Mouse (Mus musculus): ENCODE results near the gene Etl4.
"Not testable (repeated sequence)": the region's sequence is repeated elsewhere in the genome, so short reads cannot be mapped to it uniquely, and the experiment has no call there.

The Etl4 gene

GRCm38 (mm10) chr2:20302517-20302916, 392.9 kb downstream of the Etl4 start:
- no peak for DNase-seq (ENCODE audit: low spot score)

DNA sequence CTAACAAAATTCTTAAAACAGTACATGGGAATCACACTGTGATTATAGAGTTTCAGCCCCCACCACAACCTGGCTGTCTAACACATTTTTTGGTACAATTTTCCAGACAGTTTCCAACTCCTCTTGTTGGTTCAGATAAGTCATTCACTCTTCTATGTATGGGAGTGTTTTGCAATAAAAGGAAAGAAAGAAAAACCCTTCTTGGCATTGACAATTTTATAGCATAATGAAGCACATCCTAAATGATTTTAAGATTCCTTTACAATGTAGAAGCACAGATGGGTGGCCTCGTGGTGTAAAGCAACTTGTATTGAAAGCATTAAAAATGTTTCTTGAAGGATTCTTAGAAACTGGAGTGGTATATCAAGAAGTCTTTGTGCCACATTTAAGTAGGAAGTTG, 415.4 kb downstream of the Etl4 start:
- no peak for DNase-seq (ENCODE audit: low spot score)

DNA sequence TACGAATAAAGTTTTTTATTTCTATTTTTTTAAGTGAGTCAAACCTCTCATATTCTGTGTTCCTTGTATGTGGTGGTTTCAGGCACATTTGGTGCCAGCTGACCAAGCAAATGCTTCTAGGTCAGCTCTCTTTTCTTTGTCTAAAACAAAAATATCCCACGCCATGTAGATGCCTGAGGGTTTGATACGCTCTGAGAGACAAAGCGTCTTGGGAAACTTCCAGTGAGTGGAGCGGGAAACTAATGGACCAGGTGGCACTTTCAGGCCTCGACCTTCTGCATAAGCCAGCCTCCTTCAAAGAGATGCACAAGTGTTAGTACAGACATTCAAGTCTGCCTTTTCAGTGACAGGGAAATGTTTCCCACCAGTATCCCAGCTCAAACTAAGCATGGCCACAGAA, 426.6 kb downstream of the Etl4 start:
- no peak for DNase-seq (ENCODE audit: low spot score)

DNA sequence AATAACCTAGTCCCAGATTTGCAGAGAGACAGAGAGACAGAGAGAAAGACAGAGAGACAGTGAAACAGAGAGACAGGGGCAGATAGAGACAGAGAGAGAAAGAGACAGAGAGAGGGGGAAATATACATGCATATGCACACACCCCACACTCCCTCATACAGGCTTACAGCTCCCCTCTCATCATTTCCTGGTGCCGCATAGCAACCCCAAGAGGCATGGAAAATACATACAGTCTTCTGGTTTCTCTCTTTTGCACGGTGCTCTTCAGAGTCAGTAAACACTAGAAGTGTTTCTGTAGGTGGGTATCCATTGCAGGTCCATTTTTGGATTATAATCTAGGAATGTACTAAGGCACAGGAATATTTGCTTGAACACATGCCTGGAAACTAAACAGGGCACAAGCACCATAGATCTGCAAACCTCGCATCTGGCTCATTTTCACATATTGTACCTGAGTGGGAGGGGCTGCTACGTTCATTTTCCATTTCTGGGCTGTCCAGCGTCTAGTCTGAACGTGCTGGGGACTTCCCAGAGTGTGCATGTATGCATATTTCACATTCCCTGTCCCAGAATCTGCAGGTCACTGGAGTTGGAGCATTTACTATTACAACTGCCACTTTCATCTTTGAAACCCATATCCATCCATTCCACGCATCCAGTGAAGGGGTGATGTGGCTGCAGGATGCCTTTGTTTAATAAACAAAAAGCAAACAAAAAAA, 429.6 kb downstream of the Etl4 start:
- DNase-seq (ENCODE audit: low spot score), result no peak

GRCm38 (mm10) chr2:20339919-20340318, 430.3 kb downstream of the Etl4 start:
- no peak for DNase-seq (ENCODE audit: low spot score)

DNA sequence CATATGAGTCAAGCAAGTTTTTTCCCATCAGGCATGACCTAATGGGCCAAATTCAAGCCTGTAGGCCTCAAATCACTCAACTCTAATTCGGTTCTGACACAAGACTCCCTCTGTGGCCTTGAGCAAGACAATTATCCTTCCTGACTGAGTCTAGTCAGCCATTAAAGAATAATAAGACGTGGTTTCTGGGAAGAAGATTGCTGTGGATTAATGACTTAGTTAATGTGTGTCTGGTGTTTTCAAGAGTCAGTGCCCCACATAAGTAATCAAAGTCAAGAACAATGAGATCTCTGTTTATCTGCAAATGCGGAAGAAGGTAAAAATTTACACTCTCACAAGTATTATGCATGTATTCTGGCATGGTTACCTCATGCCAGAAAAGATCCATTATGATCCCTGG, 437.3 kb downstream of the Etl4 start:
- DNase-seq (ENCODE audit: low spot score), result no peak

- DNase-seq (ENCODE audit: low spot score), result no peak
Observed at GRCm38 (mm10) chr2:20349268-20349667, 439.7 kb downstream of the Etl4 start.

- no peak for DNase-seq (ENCODE audit: low spot score)
Observed at GRCm38 (mm10) chr2:20352796-20353195, 443.2 kb downstream of the Etl4 start.

DNA sequence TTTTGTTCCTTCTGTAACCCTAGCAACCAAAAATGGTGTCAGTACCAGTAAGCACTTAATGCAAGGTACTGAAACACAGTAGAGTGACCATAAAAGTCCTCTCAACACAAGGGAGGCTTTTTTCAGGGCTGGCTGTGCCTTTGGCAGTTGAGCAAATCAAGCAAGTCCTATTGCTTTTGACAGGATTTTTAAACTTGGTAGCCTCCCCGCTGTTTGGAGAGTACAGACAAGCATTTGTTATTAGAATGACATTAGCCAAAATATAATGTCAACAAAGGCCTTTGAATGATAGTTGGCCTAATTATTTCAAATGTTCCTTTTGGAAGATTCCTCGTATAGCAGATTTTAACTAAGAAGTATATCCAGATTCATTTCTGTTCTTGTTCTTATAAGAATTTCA, 467.4 kb downstream of the Etl4 start:
- no peak for DNase-seq (ENCODE audit: low spot score)

- not testable (repeated sequence) for DNase-seq (ENCODE audit: low spot score)
Observed at GRCm38 (mm10) chr2:20380874-20381273, 471.3 kb downstream of the Etl4 start.

GRCm38 (mm10) chr2:20394083-20394482, 484.5 kb downstream of the Etl4 start:
- no peak for DNase-seq (ENCODE audit: low spot score)

DNA sequence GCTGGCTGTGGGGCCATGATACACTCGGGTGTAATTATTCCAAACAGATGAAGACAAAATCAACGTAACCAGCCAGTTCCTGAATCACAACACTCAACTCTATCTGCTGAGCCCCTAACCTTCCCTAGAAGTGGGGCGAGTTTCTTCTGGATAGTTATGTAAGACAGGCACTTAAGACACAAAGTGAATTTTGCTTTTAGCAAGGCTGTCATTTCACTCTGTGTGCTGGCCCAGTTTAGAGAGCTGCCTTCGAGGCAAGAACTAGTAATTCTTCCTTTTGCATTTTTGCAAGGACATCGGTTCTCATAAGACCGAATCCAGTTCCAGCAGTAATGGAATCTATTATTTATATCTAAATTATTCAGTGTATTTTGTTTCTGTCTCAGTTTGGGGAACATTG, 487.4 kb downstream of the Etl4 start:
- no peak for DNase-seq (ENCODE audit: low spot score)

- no peak for DNase-seq (ENCODE audit: low spot score)
Observed at GRCm38 (mm10) chr2:20400556-20400955, 491.0 kb downstream of the Etl4 start.

DNA sequence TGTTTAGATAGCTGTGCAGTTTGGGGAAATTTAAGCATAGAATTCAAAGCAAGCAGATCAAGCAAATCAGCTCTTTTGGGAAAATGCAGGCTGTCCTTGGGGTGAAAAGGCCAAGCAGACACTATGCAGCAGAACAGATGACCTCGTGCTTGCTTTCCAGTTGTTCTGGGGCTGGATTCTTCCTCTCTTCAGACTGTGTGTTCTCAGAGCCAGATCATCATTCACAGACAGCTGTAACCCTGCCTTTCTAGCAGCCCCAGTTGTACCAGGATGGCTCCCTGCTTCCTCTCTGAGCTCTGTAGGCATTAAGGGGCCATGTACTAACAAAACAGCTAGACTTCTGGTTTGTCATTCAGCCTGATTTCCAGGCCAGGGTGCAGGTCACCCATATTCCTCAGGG, 494.8 kb downstream of the Etl4 start:
- no peak for DNase-seq (ENCODE audit: low spot score)

DNA sequence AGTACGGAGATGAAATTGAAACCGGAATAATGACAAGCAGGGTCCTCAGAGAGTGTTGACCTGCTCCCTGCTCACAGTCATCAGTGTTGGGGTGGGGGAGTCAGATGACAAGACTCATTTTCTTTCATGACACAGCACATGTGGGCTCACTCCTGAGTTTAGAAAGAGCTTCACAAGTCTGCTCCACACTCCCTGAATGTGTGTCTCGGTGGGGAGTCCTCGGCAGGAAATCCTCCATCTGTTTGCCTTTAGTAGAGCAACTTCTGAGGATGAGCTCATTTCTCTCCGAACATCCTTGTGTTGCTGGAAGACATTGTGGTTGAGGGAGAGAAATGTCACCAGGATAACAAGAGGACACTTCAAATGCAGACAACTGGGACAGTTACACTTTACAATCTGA, 497.5 kb downstream of the Etl4 start:
- no peak for DNase-seq (ENCODE audit: low spot score)

- no peak for DNase-seq (ENCODE audit: low spot score)
Observed at GRCm38 (mm10) chr2:20414856-20415255, 505.3 kb downstream of the Etl4 start.

DNA sequence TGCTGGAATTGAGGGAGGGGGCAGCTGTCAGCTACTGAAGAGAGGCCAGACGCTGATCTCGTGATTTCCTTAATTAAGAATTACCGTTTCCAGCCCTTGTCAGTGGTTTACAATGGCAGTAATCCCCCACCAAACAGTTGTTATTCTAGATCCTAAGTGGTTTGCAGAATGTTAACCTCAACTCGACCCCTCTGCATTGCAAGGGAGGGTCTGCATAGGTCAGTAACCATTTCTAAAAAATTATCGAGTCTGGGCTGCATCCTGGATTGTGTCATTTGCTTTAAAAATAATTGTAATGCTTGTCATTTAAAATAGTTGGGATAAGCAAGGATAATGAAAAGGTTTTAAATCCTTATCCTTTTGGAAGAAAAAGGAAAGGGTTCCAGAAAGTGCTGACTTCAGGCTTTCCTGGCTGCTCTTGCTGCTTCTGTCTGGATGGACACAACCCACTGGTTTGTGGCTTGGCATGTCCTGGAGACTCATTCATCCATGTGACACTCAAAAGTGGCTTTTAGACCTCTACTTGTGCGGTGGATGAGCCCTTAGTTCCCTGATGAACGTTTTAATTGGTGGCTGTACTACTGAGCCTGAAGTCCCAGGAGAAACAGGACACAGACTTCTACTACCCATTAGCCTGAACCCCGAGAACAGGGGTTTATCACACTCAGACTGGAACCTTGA, 507.5 kb downstream of the Etl4 start:
- DNase-seq (ENCODE audit: low spot score), result no peak

DNA sequence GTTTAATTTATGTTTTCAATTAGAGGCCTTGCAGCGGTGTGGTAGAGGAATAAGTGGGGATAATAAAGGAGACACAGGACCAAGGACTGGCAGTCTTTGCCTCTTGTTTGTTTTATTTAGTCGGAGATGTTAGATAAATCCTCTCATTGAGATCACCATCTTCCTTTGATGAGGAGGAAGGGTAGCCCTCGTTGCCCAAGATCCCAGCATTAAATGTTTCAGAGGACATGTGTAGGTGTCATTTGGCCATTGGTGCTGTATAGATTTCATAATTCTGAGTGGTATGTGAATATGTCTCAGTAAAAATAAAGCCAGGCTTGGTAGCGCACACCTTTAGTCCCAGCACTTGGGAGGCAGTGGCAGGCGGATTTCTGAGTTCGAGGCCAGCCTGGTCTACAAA, 508.4 kb downstream of the Etl4 start:
- no peak for DNase-seq (ENCODE audit: low spot score)

DNA sequence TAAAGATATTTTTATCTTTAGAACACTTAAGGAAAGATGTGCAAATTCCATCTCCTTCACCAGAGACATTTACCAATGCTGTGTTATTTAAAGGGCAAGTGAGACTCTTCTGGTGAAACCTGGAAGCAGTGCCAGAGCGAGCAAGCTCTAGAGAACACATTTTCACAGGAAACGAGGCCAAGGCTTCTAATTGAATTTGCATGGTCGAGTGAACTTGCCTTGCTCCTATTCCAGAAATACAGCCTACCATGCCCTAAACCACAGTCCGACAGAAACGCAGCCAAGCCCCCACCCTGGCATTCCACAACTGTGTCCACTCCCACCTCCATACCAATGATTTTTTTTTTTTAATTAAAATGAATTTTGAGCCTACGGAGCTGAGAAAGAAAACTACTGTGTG, 510.4 kb downstream of the Etl4 start:
- no peak for DNase-seq (ENCODE audit: low spot score)

GRCm38 (mm10) chr2:20422275-20422674, 512.7 kb downstream of the Etl4 start:
- no peak for DNase-seq (ENCODE audit: low spot score)

DNA sequence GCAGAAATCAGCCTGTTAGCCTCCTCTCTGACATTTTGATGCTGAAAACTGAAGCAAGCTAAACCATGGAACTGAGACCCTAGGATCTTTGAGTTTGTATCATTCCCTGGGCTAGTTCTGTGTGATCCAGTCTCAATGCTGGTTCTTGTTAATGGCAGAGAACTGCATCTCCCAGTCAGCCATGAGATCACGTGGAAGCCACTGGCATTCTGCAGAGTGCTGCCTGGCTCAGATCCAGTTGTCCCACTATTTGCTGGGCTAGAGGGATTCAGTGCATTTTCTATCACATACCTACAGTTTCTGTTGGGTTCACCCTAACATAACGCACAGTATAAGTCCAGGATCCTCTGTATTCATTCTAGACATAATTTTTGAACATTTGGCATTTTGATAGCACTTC, 524.1 kb downstream of the Etl4 start:
- DNase-seq (ENCODE audit: low spot score), result no peak

GRCm38 (mm10) chr2:20435530-20435929, 526.0 kb downstream of the Etl4 start:
- DNase-seq (ENCODE audit: low spot score), result no peak

DNA sequence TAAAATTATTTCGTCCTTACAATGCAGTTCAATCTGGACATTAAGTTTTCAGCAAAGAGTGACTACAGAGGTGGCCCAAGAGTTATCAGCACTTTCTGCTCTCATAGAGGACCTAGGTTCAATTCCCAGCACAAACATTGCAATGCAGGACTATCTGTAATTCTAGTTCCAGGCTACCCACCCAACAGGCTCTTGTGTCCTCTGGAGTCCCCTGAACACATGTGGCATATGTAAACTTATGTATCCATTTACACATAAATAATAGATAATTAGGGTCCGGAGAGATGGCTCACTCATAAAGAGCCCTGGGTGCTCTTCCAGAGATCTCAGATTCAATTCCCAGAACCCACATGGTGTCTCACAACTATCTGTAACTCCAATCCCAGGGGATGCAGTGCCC, 533.2 kb downstream of the Etl4 start:
- no peak for DNase-seq (ENCODE audit: low spot score)
